Mouse (Mus musculus): ENCODE results near the gene Sstr3.
A peak's percentile ranks its signal among the peaks of the same experiment; 100 is the strongest.

Sstr3 gene

GRCm38 (mm10) chr15:78530671-78531450 is 13.6 kb downstream of the Sstr3 start, which contains the start of gene C1qtnf6:
C1qtnf6 (minus strand) TSS chr15:78531416.
- no peak for DNase-seq (ENCODE audit: low read depth, low spot score)

GRCm38 (mm10) chr15:78530141-78530540 is 14.3 kb downstream of the Sstr3 start:
- no peak for DNase-seq (ENCODE audit: low read depth, low spot score)

GRCm38 (mm10) chr15:78529428-78529990 is 15.0 kb downstream of the Sstr3 start:
- no peak for DNase-seq (ENCODE audit: low read depth, low spot score)

GRCm38 (mm10) chr15:78528726-78529411 is 15.6 kb downstream of the Sstr3 start:
- peak; percentile 66 for DNase-seq (ENCODE audit: low read depth, low spot score)

- DNase-seq (ENCODE audit: low read depth, low spot score): peak; percentile 82
Measured at GRCm38 (mm10) chr15:78527973-78528372, 16.5 kb downstream of the Sstr3 start.

GRCm38 (mm10) chr15:78524163-78524562 is 20.3 kb downstream of the Sstr3 start:
- no peak for DNase-seq (ENCODE audit: low read depth, low spot score)

- no peak for DNase-seq (ENCODE audit: low read depth, low spot score)
Measured at GRCm38 (mm10) chr15:78521892-78522291, 22.6 kb downstream of the Sstr3 start.

GRCm38 (mm10) chr15:78521331-78521730 is 23.2 kb downstream of the Sstr3 start:
- DNase-seq (ENCODE audit: low read depth, low spot score): no peak

- no peak for DNase-seq (ENCODE audit: low read depth, low spot score)
Measured at GRCm38 (mm10) chr15:78520112-78520715, 24.3 kb downstream of the Sstr3 start.

GRCm38 (mm10) chr15:78518221-78518620 is 26.3 kb downstream of the Sstr3 start:
- peak; percentile 59 for DNase-seq (ENCODE audit: low read depth, low spot score)

GRCm38 (mm10) chr15:78515759-78516158 is 28.7 kb downstream of the Sstr3 start:
- DNase-seq (ENCODE audit: low read depth, low spot score): peak; percentile 49

- peak; percentile 76 for DNase-seq (ENCODE audit: low read depth, low spot score)
Measured at GRCm38 (mm10) chr15:78514393-78515146, 29.9 kb downstream of the Sstr3 start.

GRCm38 (mm10) chr15:78513019-78513418 is 31.5 kb downstream of the Sstr3 start:
- no peak for DNase-seq (ENCODE audit: low read depth, low spot score)

- DNase-seq (ENCODE audit: low read depth, low spot score): peak; percentile 40
Measured at GRCm38 (mm10) chr15:78511951-78512350, 32.5 kb downstream of the Sstr3 start.

GRCm38 (mm10) chr15:78510736-78511135 is 33.7 kb downstream of the Sstr3 start:
- peak; percentile 74 for DNase-seq (ENCODE audit: low read depth, low spot score)

GRCm38 (mm10) chr15:78510121-78510576 is 34.3 kb downstream of the Sstr3 start:
- DNase-seq (ENCODE audit: low read depth, low spot score): peak; percentile 71

- DNase-seq (ENCODE audit: low read depth, low spot score): no peak
Measured at GRCm38 (mm10) chr15:78509297-78509899, 35.1 kb downstream of the Sstr3 start.

- no peak for DNase-seq (ENCODE audit: low read depth, low spot score)
Measured at GRCm38 (mm10) chr15:78508443-78508842, 36.0 kb downstream of the Sstr3 start.

GRCm38 (mm10) chr15:78505541-78505940 is 38.9 kb downstream of the Sstr3 start:
- DNase-seq (ENCODE audit: low read depth, low spot score): no peak

- DNase-seq (ENCODE audit: low read depth, low spot score): no peak
Measured at GRCm38 (mm10) chr15:78504816-78505215, 39.7 kb downstream of the Sstr3 start.

GRCm38 (mm10) chr15:78504013-78504412 is 40.5 kb downstream of the Sstr3 start:
- DNase-seq (ENCODE audit: low read depth, low spot score): no peak

Measured in CD4-positive helper T cell, adult 2 months (primary cell).